Mouse (Mus musculus) CD4-positive, CD25-positive, alpha-beta regulatory T cell, adult 2 months (primary cell): ENCODE results near the gene Barx1.

Experiments
- DNase-seq: peaks from one replicate; pipeline ENCODE4 v3.0.0-alpha.2; 2012; ENCODE audit warnings: low read depth, low spot score

Barx1 gene

GRCm38 (mm10) chr13:48662431-48663143 is at the start of gene Barx1:
Gene Barx1 (plus strand): TSS chr13:48662998.
- no peak for DNase-seq

- DNase-seq: no peak
Measured at GRCm38 (mm10) chr13:48614525-48614924, 48.3 kb upstream of the Barx1 start.

GRCm38 (mm10) chr13:48617774-48618173 is 45.0 kb upstream of the Barx1 start:
- no peak for DNase-seq

GRCm38 (mm10) chr13:48618890-48619289 is 43.9 kb upstream of the Barx1 start:
- no peak for DNase-seq

GRCm38 (mm10) chr13:48624968-48625398 is 37.8 kb upstream of the Barx1 start:
- DNase-seq: no peak

GRCm38 (mm10) chr13:48625433-48626184 is 37.2 kb upstream of the Barx1 start, which contains the start of gene Ptpdc1:
Gene Ptpdc1 (minus strand): TSS chr13:48625664.
- peak; percentile 97 for DNase-seq

- no peak for DNase-seq
Measured at GRCm38 (mm10) chr13:48631691-48632090, 31.1 kb upstream of the Barx1 start.

GRCm38 (mm10) chr13:48637706-48638105 is 25.1 kb upstream of the Barx1 start:
- no peak for DNase-seq

- DNase-seq: peak; percentile 75
Measured at GRCm38 (mm10) chr13:48639570-48639969, 23.2 kb upstream of the Barx1 start.

GRCm38 (mm10) chr13:48643072-48643471 is 19.7 kb upstream of the Barx1 start:
- no peak for DNase-seq

- DNase-seq: no peak
Measured at GRCm38 (mm10) chr13:48643991-48644390, 18.8 kb upstream of the Barx1 start.

GRCm38 (mm10) chr13:48646696-48647095 is 16.1 kb upstream of the Barx1 start:
- no peak for DNase-seq

GRCm38 (mm10) chr13:48650615-48651014 is 12.2 kb upstream of the Barx1 start:
- peak; percentile 48 for DNase-seq

- DNase-seq: no peak
Measured at GRCm38 (mm10) chr13:48651132-48652065, 11.4 kb upstream of the Barx1 start.

- peak; percentile 74 for DNase-seq
Measured at GRCm38 (mm10) chr13:48653788-48654770, 8.7 kb upstream of the Barx1 start.

GRCm38 (mm10) chr13:48655637-48656036 is 7.2 kb upstream of the Barx1 start:
- peak; percentile 58 for DNase-seq

GRCm38 (mm10) chr13:48657791-48658190 is 5.0 kb upstream of the Barx1 start:
- DNase-seq: no peak

GRCm38 (mm10) chr13:48658588-48659253 is 4.1 kb upstream of the Barx1 start:
- no peak for DNase-seq

- no peak for DNase-seq
Measured at GRCm38 (mm10) chr13:48659254-48660220, 3.3 kb upstream of the Barx1 start.
